Mouse (Mus musculus) embryonic facial prominence, embryonic 14.5 days (tissue): ENCODE data around the gene Crygs. TPM values are rescaled to one million over a fixed set of nuclear protein-coding genes. Genes with fewer than 3 reads are reported as not detected.
A peak's percentile ranks its signal among the peaks of the same experiment; 100 is the strongest.

Experiments
- ATAC-seq: fragments of 200-750 bp; cut with Nextera tagmentation; 2 replicates; pipeline ENCODE4 v1.8.0; 2017; ENCODE audit warnings: low read depth, moderate number of reproducible peaks, moderate TSS enrichment
- DNase-seq: peaks from one replicate; pipeline ENCODE4 v3.0.0-alpha.2; 2015; ENCODE audit warnings: low spot score
- H3K27ac ChIP-seq: fragments of 300-500 bp; sonication (generic); replicated peaks from 2 replicates; pipeline ENCODE4 v1.5.1; 2014; ENCODE audit warnings: low read depth, mild to moderate bottlenecking, low read length, moderate library complexity
- H3K27me3 ChIP-seq: fragments of 300-500 bp; sonication (generic); replicated peaks from 2 replicates; pipeline ENCODE4 v1.6.1; 2014; ENCODE audit warnings: low read length; ENCODE audit not compliant: control insufficient read depth, insufficient read depth
- H3K36me3 ChIP-seq: fragments of 300-500 bp; sonication (generic); 2 replicates; pipeline ENCODE4 v1.6.1; 2014; ENCODE audit warnings: low read length, mixed read lengths; ENCODE audit not compliant: control insufficient read depth, insufficient read depth
- H3K4me1 ChIP-seq: fragments of 300-500 bp; sonication (generic); 2 replicates; pipeline ENCODE4 v1.6.1; 2014; ENCODE audit warnings: antibody characterized with exemption, low read length; ENCODE audit not compliant: control insufficient read depth, insufficient read depth
- H3K4me2 ChIP-seq: fragments of 300-500 bp; sonication (generic); 2 replicates; pipeline ENCODE4 v1.6.1; 2014; ENCODE audit warnings: low read depth, mild to moderate bottlenecking, low read length, moderate library complexity, mixed read lengths
- H3K4me3 ChIP-seq: fragments of 300-500 bp; sonication (generic); 2 replicates; pipeline ENCODE4 v1.5.1; 2014; ENCODE audit warnings: low read depth, mild to moderate bottlenecking, low read length
- H3K9ac ChIP-seq: fragments of 300-500 bp; sonication (generic); 2 replicates; pipeline ENCODE4 v1.6.1; 2014; ENCODE audit warnings: low read depth, mild to moderate bottlenecking, low read length, moderate library complexity, mixed read lengths
- H3K9me3 ChIP-seq: fragments of 300-500 bp; sonication (generic); 2 replicates; pipeline ENCODE4 v1.6.1; 2016; ENCODE audit warnings: low read length; ENCODE audit not compliant: control insufficient read depth
- WGBS: fragments of 180-500 bp; shearing (Covaris S2); extraction: QIAGEN DNeasy Blood & Tissue Kit; methylation state at CpG from one replicate; pipeline ENCODE4 v1.1.7; 2014; 5-methylcytosine and 5-hydroxymethylcytosine counted together
- polyA plus RNA-seq: library from polyadenylated mRNA; unstranded; fragments of >200 nt; fragmentation: Nextera tagmentation; extraction: Ambion mirVana; gene quantifications from 2 replicates; pipeline ENCODE4 v1.2.1, GENCODE M21; 2014

Crygs gene
- polyA plus RNA-seq, 1 experiment from 2014 or later = not detected

- 67% methylated on average over 5 of the region's 5 CpGs for WGBS
- H3K4me2 ChIP-seq = no peak overlapping the region
- H3K36me3 ChIP-seq = no peaks in the 10 kb centered on the region
- no peak overlapping the region for H3K4me3 ChIP-seq
- H3K27me3 ChIP-seq = no peaks in the 10 kb centered on the region
- ATAC-seq (no peak), DNase-seq (no peak)
- no peaks in the 10 kb centered on the region for H3K9me3 ChIP-seq
- no peak overlapping the region for H3K9ac ChIP-seq
- no peaks in the 10 kb centered on the region for H3K4me1 ChIP-seq
- no peak overlapping the region for H3K27ac ChIP-seq
Measured at GRCm38 (mm10) chr16:22775471-22775985, 35.8 kb downstream of the Crygs start.

- H3K9me3 ChIP-seq = no peaks in the 10 kb centered on the region
- H3K27me3 ChIP-seq = no peaks in the 10 kb centered on the region
- H3K4me2 ChIP-seq = no peak overlapping the region
- no peak overlapping the region for H3K27ac ChIP-seq
- no peak overlapping the region for H3K9ac ChIP-seq
- no peak overlapping the region for H3K4me3 ChIP-seq
- DNase-seq (no peak), ATAC-seq (no peak)
- WGBS = 86% methylated on average over 8 of the region's 8 CpGs
- H3K36me3 ChIP-seq = no peaks in the 10 kb centered on the region
- no peaks in the 10 kb centered on the region for H3K4me1 ChIP-seq
Measured at GRCm38 (mm10) chr16:22768661-22769060, 42.7 kb downstream of the Crygs start.

- Histone ChIP-seq H3K4me3 (no peak overlapping the region), H3K4me1 (no peaks in the 10 kb centered on the region), H3K9me3 (no peaks in the 10 kb centered on the region), H3K9ac (no peak overlapping the region), H3K4me2 (no peak overlapping the region), H3K27me3 (no peaks in the 10 kb centered on the region), H3K36me3 (no peaks in the 10 kb centered on the region), H3K27ac (no peak overlapping the region)
- 85% methylated on average over 3 of the region's 3 CpGs for WGBS
- ATAC-seq = no peak
- no peak for DNase-seq
Measured at GRCm38 (mm10) chr16:22767405-22767804, 44.0 kb downstream of the Crygs start.

GRCm38 (mm10) chr16:22766738-22767211, 44.6 kb downstream of the Crygs start:
- DNase-seq (no peak), ATAC-seq (no peak)
- H3K4me1 ChIP-seq = no peaks in the 10 kb centered on the region
- H3K27ac ChIP-seq = no peak overlapping the region
- H3K36me3 ChIP-seq = no peaks in the 10 kb centered on the region
- H3K9me3 ChIP-seq = no peaks in the 10 kb centered on the region
- no peak overlapping the region for H3K4me3 ChIP-seq
- H3K9ac ChIP-seq = no peak overlapping the region
- H3K4me2 ChIP-seq = peak overlapping the region; percentile 9; the same call in 1 of the 2 replicates
- 61% methylated on average over 16 of the region's 16 CpGs for WGBS
- H3K27me3 ChIP-seq = no peaks in the 10 kb centered on the region

GRCm38 (mm10) chr16:22765531-22765930, 45.8 kb downstream of the Crygs start:
- H3K27ac ChIP-seq = no peak overlapping the region
- H3K4me3 ChIP-seq = no peak overlapping the region
- H3K4me2 ChIP-seq = no peak overlapping the region
- no peaks in the 10 kb centered on the region for H3K27me3 ChIP-seq
- 89% methylated on average over 7 of the region's 7 CpGs for WGBS
- DNase-seq (no peak), ATAC-seq (no peak)
- H3K9ac ChIP-seq = no peak overlapping the region
- H3K36me3 ChIP-seq = no peaks in the 10 kb centered on the region
- 0 out of 2 replicates have a peak, but pooled peaks cover 3% of the 10 kb centered on the region for H3K9me3 ChIP-seq
- no peaks in the 10 kb centered on the region for H3K4me1 ChIP-seq

Other genes starting within 250 kb of the Crygs start
- gene Dgkg, start 154.4 kb downstream of the Crygs start, polyA plus RNA-seq = 0.51 and 1.4 TPM in 2 replicates
- 26.8 and 28.0 TPM in 2 replicates for gene Tbccd1, start 46.1 kb upstream of the Crygs start, polyA plus RNA-seq
- 100 and 108 TPM in 2 replicates for gene Dnajb11, start 46.3 kb upstream of the Crygs start, polyA plus RNA-seq
- gene Ahsg, start 79.7 kb upstream of the Crygs start, polyA plus RNA-seq = 0.16 TPM in 1 of 2 replicates, not detected in the other
- gene Fetub, start 106.8 kb upstream of the Crygs start, polyA plus RNA-seq = 0.89 and 1.8 TPM in 2 replicates
- gene Hrg, start 139.5 kb upstream of the Crygs start, polyA plus RNA-seq = not detected in 2 replicates
- 0.50 TPM in 1 of 2 replicates, not detected in the other for gene Kng2, start 217.9 kb upstream of the Crygs start, polyA plus RNA-seq
- gene Kng1, start 246.3 kb upstream of the Crygs start, polyA plus RNA-seq = 0.17 TPM in 1 of 2 replicates, not detected in the other